Mouse (Mus musculus) embryo, embryonic 9.5 days (tissue): ENCODE results near the gene Etv1.

ENCODE experiments used
- DNase-seq: peaks from one replicate; pipeline ENCODE4 v3.0.0-alpha.2; 2017; ENCODE audit errors: extremely low spot score

Etv1 gene

GRCm38 (mm10) chr12:38779186-38779777, at the start of gene Etv1:
Etv1 (plus strand) TSS chr12:38779380.
- peak; percentile 71 for DNase-seq

DNA sequence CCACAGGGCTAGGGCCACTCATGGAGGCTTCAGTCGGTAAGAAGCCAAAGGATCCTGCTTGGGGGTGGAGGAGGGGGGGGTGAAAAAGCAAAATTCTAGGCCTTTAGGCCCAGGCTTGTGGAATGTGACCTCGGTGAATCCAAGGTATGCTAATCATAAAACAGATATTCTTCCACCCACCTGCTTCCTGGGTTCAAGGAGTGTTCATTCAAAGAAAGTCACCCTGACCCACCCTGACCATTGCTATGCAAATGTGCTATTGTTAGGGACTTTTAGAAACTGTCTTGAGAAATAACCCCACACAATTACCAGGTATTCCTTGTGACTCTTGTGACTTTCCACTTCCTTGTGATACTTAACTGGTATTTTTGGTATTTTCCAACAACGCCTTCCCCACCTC, 49.5 kb upstream of the Etv1 start:
- DNase-seq: no peak

GRCm38 (mm10) chr12:38730791-38731190, 48.4 kb upstream of the Etv1 start:
- DNase-seq: no peak

DNA sequence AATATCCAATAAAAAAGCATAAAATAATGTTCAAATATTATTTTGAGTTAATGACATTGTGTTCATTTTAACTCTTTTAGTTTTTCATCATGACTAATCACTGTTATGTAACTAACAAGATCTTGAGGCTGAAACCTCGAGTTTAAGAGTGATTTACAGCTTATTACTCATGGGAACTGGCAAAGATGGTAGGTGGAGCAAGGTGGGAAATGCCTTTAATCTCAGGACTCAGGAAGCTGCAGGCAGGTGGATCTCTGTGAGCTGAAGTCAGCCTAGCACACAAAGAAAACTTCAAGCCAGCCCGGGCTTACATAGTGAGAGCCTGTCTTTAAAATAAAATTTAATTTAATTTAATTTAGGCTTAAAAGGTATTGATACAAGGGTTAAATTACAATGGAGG, 19.9 kb upstream of the Etv1 start:
- DNase-seq: no peak

DNA sequence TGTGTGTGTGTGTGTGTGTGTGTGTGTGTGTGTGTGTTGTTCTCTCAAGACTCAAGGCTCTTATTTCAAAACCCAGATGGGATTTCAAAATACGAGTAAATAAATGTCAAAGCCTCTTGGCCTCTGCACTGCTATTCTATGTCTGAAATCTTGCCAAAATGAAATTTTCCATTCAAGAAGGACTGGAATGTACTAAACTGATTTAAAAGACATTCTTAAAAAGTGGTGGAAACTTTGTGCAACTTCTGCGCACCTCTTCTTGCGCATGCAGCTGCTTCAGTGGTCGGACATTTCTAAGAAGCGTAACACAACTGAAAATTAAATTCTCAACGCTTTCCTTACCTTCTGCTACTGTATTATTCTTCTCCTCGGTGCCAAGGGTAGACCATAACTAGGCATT, 1.9 kb upstream of the Etv1 start:
- DNase-seq: no peak

DNA sequence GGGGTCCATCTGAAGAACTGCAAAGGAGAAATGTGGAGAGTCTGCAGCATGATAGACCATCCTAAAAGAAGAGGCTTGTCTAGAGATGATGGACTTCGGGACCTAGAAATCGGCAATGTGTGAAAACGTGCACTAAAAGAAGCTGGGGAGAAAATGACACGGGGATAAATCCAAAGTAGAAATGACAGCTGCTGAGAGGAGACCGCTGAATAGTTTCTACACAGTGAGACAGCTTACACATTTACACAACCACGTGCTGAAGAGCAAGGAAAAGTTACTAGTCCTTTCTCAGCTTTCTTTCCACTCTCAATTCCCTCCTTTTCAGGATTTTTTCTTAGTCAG, 1.3 kb upstream of the Etv1 start:
- DNase-seq: no peak

- DNase-seq: peak; percentile 91
Measured at GRCm38 (mm10) chr12:38778299-38779075, 693 bp upstream of the Etv1 start.

DNA sequence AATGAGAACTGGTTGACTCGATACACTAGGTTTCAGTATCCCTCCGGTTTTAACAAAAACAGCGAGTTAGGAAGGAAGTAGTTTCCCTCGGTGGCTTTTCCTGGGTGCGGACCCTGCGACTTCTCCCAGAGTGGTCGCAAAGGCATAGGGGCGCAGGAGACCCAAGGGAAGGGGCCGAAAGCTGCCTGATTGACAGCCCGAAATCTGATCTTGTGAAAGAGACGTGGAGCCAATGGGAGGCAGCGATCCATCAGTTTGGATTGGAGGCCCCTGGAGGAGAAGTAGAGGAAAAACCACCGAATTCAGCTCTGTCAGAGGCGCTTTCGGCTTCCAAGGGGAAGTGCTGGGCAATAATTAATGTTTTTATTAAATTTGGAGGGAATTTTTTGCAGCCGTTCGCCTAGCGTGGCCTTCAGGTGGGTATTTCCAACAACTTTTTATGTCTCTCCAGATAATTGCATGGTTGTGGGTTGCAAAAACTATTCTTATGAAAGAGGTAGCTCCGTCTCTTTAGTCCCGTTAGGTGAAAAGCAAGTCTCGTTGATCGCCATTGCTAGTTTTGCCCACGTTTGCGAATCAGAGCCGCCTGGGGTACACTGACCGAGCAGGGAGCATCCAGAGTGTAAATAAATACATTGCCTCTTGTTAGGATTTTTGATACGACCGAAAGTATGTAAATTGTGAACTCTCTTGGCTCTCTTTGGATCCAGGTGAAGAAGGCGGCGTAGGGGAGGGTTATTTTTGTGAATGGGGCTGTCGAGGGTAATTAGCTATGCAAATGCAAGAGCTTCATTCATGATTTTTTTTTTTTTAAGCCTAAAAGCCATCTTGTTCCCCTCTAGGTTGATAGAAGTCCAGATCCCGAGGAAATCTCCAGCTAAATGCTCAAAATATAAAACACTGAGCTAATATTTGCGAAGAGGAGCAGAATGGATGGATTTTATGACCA, 1.1 kb downstream of the Etv1 start:
- peak; percentile 80 for DNase-seq

DNA sequence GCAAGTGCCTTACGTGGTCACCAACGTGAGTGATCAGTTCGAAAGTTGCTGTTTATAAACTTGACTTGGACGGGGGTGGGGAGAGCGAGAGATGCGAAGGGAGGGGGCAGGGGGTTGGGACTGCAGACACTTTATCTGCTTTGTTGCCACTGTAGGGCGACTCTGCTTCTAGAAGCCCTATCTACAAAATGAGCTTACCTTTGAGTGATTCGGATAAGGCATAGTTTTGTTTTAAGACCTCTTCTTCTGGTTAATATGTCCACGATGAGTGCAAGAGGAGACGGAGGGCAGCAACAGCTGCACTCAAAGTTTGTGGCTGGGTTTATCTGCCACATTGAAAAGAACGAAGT, 1.8 kb downstream of the Etv1 start:
- DNase-seq: peak; percentile 48

DNA sequence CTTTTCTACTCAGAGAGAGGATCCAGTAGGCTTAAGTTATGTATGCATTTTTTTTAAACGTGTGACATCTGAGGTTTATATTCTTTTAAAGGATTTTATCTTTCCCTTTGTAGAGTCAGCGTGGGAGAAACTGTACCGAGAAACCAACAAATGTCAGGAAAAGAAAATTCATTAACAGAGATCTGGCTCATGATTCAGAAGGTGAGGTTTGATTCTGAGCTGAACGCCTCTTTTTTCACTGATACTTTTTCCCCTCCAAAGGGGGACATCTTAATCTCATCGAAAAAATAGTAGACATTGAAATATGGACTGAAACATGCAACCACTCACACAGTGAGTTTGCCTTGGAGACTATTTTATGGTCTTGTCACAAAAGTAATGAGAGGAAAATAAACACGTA, 2.5 kb downstream of the Etv1 start:
- no peak for DNase-seq

- no peak for DNase-seq
Measured at GRCm38 (mm10) chr12:38783291-38783690, 4.1 kb downstream of the Etv1 start.

DNA sequence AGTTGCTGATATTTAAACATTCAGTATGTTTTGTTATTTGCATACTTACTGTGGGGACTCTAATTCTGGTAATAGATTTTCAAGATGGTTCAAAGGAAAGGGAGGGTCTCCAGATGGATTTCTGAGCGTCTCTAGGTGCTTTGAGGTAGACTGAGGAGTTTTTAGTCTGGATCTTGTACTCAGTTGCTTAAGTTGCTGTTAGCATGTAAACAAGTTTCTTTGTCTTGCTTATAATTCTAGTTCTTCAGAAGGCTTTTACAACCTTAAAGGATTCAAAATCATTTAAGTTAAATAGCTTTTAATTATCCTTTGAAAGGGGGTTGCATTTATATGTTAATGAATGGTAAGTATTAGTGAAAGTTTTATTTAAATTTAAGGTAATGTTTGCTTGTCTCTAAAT, 5.0 kb downstream of the Etv1 start:
- no peak for DNase-seq

DNA sequence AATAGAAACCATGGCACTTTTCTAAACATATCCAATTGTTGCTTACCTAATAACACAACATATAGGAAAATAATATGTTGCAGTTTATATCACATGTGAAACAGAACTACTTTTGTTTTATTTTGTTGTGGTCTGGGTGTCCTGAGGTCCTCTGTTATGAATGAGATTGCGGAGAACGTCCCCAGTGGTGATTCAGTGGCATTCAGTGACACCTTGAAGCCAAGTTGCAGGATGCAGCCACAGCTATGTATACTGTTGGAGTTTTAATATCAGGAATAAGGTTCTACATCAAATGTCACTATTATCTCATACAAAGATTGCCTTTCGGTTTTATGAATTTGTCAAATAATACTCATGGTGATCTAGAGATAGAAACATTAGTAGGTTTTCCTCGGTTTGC, 7.4 kb downstream of the Etv1 start:
- no peak for DNase-seq

GRCm38 (mm10) chr12:38787704-38788103, 8.5 kb downstream of the Etv1 start:
- no peak for DNase-seq

GRCm38 (mm10) chr12:38788621-38789020, 9.4 kb downstream of the Etv1 start:
- DNase-seq: no peak

DNA sequence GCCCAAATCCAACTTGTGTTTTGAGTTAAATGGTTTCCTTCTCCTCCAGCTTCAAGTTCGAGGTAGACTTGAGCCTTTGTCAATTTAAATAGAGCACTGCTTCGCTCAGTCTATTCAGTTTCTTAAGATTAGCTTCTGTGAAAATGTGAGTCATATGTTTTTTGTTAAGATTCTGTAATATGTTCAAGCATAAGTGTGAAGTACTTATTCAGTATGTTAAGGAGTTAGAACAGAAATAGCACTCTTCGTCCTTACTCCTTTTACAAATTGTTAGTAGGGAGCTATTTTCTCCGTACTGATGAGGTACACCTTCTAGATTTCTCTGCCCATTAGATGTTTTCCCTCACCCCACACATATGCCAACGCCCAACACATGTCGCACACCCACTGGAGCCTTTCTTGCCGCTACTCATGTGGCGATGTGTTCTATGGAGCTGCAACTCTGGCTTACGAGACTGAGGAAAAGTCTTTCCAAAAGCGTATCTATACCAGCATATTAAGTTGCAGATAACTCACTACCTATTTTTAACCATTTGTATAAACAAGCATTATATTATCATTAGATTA, 10.7 kb downstream of the Etv1 start:
- DNase-seq: no peak

DNA sequence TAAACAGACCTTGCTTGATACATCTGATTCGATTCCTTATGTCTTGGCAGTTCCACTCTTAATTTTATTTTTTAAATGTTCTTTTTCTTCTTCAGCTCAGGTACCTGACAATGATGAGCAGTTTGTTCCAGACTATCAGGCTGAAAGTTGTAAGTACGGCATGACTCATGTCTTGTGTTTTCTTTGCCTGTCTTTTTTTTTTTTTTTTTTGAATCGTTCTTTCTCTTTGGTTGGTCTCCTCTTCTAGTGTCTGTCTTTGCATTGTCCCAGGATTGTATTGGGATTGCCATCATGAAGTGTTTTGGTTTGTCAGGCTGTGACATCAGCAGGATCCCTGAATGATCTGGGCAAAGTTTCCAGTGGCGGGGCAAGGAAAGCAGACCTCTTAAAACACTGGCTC, 13.9 kb downstream of the Etv1 start:
- no peak for DNase-seq

- no peak for DNase-seq
Measured at GRCm38 (mm10) chr12:38793697-38794096, 14.5 kb downstream of the Etv1 start.

DNA sequence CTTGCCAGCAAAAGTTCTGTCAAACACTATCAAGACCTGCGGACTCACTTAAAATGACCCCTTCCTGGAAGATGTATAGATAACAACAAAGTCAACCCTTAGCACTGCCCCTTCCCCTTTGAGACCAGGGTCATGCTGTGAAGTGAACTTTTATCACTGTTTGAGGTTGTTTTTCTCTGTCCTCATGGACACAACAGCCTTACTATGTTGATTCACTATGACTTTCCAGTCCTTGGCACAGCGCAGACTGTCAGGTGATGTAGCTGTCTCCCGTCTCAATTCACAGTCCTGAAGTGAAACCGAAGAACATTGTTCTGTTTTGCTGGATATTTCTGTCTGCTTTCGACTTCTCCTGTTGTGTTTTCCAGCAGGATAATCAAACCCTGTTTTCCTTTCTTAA, 27.9 kb downstream of the Etv1 start:
- DNase-seq: no peak

GRCm38 (mm10) chr12:38812392-38812791, 33.2 kb downstream of the Etv1 start:
- DNase-seq: no peak

DNA sequence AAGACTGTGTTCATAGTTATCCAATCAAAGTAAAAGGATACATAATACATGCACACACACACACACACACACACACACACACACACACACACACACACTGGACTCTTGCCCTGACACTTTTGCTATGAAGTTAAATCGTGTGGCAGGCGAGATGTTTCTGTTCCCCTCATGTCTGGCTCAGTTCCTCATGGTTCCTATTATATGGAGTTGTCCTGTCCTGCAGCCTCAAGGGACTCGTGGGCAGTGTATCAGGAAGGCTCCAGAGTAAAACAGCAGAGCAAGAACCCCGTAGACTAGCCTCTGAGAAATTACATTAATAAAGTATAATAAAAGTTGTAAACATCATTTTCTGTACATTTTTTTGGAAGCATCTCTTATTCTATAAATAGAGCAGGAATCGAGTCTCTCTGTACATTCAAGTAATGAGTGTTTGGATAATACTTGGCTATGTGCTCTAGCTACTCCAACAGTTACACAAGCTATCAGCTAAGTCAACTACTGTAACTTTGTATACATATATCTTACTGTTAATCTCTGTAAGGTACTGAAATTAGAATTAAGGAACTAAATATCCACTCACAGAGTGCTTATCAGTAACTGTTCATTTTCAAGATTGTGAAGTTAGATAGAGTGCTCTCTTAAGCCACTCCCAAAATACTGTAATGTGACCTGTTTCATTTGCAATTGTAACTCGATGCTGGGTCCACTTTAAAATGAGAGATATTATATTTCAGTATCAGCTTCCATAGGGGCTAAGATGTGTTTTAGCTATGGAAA, 35.0 kb downstream of the Etv1 start:
- DNase-seq: no peak

- DNase-seq: no peak
Measured at GRCm38 (mm10) chr12:38816235-38816634, 37.1 kb downstream of the Etv1 start.
